Mouse (Mus musculus) adrenal gland (tissue): Measurements from ENCODE around the gene Asxl1.
"Not testable (repeated sequence)": the region's sequence is repeated elsewhere in the genome, so short reads cannot be mapped to it uniquely, and the experiment has no call there.

Experiments
- intact Hi-C: fragments of 180-260 bp; cut with DNase I; formaldehyde crosslinking; loops from one replicate; pipeline ENCODE4 v1.15.1; 2025

Asxl1 gene

DNA sequence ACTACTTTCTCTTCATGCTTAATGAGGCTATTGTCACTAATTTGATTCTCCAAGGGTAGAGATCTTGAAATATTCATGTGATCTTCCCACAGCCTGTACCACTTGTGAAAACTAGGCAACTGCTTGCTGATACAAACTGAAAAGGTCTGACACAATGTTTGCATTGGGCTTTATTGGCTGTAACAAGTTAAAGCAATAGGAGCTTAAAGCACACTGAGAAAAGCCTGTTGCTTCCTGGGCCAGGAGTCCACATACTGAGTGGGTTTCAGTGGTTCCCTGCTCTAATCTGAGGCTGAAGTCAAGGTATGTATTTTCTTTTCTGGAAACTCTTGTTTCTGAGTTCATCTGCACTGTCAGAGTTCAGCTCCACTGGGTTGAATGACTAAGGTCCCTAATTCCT lies 2.4 kb upstream of the Asxl1 start:
- intact Hi-C loops = no loop called here

DNA sequence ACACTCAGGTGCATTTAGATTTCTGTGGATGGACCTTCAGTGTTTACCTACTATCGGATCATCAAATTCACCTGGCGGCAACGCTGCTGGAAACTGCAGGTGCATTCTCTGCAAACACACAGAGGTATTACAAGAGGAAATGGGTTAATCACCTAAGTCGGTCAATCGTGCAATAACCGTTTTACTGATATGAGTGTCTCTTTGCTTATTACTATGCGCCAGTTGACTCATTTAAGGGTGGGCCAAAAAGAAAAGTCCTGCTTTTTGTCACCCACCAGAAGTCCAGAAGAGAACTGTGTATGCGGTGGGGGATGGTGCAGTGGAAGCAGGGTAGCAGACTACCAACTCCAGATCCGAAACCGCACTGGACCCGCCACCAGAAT lies 567 bp upstream of the Asxl1 start:
- intact Hi-C loops = loop anchor here (5.0 kb wide), 1 partner anchor 97 kb away; no protein-coding TSS in a partner anchor

DNA sequence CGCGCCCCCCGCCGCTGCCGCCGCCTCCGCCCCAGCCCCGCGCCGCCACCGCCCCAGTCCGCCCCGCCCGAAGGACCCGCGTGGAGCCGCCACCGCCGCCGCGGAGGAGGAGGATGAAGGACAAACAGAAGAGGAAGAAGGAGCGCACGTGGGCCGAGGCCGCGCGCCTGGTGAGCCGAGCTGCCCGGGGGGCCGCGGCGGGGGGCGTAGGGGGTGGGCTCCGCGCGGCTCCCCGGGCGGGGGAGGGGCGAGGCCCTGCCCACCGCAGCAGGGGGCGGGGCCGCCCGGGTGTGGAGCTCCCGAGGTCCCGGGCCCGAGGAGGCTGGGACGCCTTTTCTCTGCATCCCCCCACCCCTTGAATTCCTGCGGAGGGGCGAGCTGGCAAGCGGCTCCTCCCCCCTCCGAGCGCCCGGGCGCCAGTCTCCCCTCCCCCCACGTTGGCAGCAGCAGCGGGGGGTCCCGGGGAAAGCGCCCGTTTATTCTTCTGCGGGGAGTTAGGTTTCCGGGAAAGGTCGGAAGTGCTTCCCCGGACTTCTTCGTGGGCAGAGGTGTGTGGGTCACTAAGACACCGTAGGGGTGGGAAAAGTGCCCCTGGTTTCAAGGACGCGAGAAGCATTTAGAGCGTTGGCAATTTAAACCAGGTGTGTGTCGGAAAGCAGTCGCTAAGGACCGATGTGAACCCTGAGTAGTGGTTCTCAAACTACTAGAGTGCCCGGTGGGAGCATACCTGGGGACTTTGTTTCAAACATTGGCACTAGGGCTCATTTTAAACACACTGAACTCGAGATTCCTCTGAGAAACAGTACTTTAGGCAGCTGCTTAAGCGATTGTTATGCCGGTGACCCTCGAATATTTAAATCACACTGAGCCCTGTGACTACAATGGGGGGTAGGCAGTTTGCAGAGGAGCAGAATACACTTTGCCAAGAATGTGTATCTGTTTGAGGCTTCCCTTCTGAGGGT lies 873 bp downstream of the Asxl1 start:
- intact Hi-C loops = loop anchor here (5.0 kb wide), 1 partner anchor 96 kb away; no protein-coding TSS in a partner anchor

DNA sequence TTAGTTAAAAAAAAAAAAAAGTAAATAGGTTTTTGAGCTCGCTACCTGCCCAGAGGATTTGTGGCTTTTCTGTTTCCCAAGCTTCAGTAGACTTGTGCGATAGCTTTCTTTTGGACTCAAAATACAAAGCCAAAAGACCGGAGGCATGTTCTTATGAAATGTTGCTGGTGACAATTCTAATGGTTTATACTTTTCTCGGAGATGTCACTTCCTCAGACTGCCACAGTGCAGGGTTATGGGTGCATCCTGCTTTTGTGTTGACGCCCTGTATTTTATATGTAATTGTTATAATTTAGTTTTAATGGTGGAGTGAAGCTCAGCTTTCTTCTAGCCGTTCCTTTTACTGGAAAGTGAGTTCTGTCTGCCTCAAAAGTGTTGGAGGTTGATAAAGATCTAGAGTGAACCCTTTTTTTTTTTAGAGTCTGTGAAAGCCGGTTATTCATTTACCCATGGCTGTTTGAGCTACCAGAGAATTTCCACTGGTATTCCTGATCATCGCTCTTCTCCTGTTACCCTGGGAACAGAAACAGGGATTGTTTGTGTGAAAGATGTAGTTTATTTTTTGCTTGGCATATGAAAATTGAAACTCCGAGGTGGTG lies 1.7 kb downstream of the Asxl1 start:
- intact Hi-C loops = loop anchor here (5.0 kb wide), 1 partner anchor 95 kb away; no protein-coding TSS in a partner anchor

DNA sequence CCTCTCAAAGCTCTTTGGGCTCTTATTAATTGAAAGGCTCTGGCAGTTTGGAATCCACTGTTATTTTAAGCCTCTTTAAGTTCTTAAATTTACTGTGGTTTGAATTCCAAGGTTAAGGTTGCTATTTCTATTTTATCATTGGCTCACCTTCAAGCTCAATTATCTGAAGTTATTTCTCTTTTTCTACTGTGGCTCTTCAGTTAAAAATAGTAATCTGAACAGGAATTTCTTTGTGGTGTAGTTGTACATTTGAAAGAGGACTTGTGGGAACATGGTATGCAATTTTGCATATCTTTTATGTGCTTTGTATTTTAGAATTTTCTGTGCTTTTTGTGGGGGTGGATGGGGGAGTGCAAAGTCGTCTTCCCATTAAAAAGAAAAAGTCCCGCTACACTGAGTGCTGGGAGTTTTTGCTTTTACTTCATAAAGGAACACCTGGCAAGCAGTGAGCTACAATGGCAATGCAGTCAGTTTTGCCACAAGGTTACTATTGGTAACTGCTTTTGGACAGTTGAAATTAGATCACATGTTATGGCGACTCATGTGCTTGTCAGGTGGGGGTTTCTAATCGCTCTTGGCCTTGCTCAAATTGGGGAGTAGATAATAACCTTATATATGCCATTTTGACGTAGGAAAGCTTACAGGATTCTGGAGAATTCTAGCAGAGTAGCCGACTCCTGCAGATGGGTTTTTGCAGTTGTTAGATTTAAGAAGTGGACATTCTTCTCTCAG lies 2.6 kb downstream of the Asxl1 start:
- intact Hi-C loops = loop anchor here (5.0 kb wide), 1 partner anchor 94 kb away; no protein-coding TSS in a partner anchor

DNA sequence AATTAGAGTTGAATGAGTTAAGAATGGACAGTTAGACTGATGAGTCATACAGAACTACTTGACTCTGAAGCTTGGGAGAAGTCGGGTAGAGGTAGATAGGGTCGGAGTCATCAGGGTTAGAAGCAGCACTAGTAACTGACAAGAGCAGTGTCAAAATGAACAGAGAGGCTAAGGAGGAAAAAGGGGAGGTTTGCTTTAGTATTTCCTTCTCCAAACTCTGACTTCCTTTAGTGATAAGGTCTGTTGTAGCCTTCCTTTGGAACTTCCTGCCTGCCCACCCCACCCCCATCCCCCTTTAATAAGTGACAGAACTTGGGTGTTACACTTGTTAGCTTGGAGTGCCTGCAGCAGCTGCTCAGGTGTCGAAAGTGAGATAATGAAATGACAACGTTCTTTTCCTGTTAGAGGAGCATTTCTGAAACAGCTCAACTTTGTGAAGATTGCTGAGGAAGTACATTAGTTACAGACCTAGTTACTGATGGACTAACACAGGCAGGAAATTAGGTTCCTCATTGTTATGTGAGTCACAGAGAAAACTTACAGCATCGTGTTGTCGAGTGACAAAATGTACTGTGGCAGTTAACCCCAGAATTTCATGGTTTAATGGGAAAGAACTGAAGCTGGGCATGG lies 5.0 kb downstream of the Asxl1 start:
- intact Hi-C loops = no loop called here

DNA sequence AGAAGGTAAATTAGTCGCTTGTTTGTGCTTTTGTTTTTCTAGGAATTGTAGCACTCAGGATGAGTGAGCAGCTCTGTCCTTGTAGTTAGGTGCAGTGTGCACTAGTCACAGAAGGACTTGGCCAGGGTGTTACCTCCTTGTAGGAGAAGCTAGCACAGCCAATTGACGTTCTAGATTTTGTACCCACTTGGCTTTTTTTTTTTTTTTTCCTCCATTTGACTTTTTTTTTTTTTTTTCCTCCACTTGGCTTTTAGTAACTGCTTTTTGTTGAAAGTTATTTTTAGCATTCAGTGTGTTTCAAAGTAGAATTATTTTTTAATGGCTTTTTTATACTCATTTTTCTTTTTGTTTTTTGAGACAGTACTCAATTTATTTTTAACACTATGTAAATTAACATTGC lies 9.0 kb downstream of the Asxl1 start:
- intact Hi-C loops = no loop called here

DNA sequence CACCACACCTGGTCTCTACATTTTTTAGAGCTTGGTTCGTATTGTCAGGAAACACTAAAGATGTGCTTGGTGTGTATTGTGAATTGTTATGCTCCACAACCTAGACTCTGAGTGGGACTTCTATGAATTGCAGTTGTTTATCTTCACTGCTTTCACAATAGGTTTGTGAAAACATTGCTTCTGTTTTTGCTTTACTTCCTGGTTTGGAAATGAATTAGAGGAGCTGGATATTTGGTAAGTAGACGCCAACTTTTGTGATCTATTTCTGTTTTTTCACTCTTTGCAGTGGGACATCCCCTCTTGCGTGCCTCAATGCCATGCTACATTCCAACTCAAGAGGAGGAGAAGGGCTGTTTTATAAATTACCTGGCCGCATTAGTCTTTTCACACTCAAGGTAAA lies 11.2 kb downstream of the Asxl1 start:
- intact Hi-C loops = no loop called here

DNA sequence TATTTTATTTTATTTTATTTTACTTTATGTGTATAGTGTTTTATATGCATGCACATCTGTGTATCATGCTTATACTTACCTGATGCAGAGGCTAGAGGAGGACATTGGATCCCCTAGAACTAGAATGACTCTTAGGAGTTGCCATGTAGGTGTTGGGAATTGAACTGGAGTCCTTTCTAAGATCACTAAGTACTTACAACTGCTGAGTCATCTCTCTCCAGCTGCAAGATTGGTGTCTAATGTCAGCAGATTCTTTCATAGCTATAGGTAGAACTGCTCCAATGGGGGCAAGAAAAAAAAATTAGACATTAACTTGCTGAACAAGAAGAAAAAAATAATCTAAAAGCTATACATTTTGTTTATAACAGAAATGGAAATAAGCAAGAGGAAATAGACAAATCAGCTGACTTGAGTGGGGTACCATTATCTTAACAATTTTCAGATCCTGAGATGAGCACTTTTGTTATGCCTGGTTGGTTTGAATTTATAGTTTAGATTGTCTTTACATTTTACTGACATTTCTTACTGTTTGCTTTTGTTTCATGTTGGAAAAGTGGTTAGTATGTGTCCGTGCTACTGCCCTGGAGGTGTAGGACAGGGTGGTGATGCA lies 15.6 kb downstream of the Asxl1 start:
- intact Hi-C loops = no loop called here

DNA sequence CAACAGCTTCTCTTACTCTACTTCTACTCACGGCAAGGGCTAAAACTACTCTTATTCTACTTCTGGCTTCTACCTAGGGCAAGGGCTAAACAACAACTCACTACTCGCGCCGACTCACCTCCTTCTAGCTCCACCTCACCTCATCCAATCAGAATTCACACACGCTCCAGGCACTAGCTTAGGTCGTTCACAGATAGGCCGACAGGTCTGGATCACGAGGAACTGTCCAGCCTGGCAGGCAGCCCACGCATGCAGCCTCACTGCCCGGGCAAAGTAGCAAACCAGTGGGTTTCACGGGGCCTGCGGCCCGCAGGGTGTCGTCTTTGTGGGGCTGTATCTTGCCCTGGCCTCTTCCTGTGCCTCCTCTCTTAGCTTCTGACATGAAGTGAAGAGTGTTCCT lies 18.9 kb downstream of the Asxl1 start:
- intact Hi-C loops = not testable (repeated sequence)

DNA sequence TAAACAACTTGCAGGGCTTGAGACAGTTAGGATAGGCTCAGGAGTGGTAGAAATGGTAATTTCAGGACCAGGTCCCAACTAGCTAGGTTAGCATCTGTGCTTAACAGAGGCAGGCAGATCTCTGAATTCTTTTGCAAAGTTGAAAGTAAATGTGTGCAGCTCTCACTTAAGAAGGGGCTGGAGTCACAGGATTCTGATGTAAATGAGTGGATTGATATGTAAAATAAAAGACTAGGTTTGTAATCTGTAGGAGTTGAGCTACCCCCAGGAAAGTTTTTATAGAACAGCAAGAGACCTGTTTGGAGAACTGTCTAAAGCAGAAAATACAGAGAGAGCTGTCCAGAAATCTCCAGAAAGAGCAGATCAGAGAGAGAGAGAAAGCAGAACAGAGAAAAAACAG lies 25.2 kb downstream of the Asxl1 start:
- intact Hi-C loops = no loop called here

DNA sequence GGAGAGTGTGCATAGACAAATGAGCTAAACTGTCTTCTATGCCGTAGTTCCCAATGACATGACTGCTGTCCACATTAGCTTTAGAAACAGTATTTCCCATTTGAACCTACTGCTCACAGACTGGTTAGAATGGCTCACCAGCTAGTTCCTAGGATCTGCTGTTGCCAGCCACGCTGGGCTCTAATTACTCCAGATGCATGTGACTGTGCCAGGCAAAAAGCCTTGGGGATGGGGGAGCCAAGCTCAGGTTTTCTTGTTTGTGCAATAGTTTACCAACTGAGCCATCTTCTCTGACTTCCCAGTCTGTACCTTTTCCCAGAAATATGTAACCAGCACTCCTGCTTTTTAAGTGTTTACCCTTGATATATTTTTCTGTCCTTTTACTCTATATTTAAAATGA lies 29.8 kb downstream of the Asxl1 start:
- intact Hi-C loops = no loop called here

DNA sequence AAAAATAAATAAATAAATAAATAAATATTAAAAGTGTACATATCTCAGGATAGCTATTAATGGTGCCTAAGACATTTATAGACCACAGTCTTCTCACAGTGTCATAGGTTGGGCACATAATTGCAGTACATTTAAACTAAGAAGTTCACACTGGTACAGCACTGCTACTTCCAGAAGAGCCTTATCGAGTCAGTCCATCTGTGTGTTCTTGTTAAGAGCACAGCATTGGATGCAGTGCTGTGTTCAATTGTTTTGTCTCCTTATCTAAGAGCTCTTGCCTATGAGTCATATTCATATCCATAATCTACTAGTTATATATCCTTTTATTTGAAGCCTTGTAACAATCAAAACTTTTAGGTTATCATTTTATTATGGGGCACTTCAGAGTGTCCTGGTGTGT lies 34.9 kb downstream of the Asxl1 start:
- intact Hi-C loops = no loop called here

DNA sequence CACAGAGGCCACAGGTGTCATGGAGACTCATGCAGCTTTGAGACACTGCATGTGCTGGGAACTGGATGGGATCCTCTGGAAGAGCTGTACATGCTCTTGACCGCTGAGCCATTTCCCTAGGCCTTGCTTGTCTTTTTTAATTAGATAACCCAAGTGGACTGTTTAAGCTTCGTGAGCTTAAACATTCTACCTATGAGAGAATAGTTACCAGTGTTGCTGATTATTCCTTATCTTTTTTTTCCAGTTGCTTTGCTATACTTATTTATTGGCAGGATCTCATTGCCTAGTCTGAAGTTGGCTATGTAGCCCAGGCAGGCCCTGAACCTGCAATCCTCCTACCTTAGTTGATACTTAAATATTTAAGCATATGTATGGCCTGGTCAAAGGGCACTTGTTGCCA lies 44.2 kb downstream of the Asxl1 start:
- intact Hi-C loops = no loop called here

DNA sequence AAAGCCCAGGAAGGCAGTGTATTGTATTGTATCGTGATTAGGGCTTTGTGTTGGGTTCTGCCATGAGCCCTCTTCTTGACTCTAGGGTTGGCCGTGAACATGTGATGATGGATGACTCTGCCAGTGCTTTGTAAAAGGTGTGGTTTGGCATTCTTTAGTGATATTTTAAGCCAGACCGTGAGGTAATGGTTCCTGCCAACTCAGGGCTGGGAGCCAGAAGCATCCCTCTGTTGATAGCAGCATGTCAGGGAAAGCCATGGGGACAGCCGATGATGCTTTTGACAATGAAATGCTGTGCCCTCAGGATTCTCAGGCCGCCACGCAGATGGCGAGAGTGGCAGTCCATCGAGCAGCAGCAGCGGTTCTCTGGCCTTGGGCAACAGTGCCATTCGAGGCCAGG lies 47.4 kb downstream of the Asxl1 start:
- intact Hi-C loops = no loop called here

DNA sequence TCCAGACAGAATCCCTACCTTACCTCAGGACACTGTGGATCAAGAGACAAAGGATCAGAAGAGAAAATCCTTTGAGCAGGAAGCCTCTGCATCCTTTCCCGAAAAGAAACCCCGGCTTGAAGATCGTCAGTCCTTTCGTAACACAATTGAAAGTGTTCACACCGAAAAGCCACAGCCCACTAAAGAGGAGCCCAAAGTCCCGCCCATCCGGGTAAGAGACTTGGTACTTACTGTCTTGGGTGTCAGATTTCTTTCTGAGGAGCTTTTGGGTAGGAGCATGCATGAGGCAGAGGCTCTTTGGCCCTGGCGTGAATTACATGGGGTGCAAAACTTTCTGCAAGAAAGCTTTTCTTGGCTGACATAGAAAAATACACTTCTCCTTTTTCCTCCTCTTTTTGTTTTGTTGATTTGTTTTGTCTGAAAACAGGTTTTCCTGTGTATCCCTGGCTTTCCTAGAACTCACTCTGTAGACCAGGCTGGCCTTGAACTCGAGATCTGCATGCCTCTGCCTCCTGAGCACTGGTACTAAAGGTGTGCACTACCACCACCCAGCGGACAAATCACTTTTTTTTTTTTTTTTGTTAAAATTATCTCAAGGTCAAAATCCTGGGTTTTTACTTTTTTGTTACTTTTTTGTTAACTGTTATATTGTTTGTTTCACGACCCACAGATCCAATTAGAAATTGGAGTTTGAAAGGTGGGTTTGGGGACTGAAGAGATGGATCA lies 52.3 kb downstream of the Asxl1 start:
- intact Hi-C loops = no loop called here

DNA sequence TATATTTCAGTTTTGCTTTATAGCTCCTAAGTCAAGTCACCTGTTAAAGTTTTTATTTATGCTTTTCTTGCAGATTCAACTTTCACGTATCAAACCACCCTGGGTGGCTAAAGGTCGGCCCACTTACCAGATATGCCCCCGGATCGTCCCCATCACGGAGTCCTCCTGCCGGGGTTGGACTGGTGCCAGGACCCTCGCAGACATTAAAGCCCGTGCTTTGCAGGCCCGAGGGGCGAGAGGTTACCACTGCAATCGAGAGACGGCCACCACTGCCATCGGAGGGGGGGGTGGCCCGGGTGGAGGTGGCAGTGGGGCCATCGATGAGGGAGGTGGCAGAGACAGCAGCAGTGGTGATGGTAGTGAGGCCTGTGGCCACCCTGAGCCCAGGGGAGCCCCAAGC lies 53.5 kb downstream of the Asxl1 start:
- intact Hi-C loops = no loop called here

DNA sequence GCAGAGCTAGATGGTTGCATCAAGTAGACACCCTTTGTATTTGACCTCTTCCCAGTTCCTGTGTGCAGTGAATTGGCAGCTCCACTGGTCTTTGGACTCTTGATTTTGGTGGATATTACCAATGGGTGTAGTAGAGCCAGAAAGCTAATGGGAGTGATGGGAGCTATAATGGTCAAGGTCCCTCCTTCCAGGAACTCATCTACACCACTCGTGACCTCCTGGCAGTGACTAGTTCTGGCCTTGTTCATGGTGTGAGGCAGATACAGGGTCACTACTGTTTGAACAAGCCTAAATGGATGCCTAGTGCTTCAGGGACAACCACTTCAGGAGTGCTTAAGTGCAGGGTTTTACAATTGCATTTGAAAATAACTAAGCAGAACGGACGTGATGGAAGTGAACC lies 58.4 kb downstream of the Asxl1 start:
- intact Hi-C loops = no loop called here

DNA sequence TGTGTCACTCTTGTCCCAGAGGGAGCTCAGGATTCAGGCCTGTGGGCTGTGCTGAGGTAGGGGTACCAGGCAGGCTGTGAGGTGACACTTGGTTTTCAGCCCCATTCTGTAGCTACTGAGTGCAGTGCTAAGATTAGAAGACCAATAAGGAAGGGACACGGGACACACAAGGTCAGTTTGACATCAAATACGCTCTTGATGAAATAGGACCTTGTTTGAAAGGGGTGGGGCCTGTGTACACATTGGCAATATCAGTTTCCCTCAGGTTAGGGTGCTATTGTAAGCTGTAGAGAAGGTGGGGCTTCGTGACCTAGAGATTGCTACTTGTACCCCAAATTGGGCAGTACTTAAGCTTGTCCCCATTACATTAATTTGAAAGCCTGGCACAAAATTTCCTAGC lies 59.3 kb downstream of the Asxl1 start:
- intact Hi-C loops = no loop called here

DNA sequence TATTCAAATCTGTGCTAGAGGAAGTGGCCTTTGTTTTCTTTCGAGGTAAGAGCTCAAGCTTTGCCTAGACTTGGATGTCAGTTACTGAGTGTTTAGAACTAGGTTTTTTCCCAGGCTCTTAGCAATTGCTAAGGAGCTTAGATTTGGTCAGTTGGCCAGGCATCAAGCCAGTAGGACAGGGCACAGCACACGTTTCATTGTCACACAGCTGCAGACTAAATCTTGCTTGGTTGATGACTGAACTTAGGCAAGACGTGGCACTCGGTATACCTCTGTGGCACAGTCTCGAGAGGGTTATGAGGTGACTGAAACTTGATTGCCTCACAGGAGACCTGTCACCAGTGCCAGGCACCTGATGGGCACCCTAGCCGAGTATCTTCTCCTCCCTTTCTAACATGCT lies 61.3 kb downstream of the Asxl1 start:
- intact Hi-C loops = no loop called here
